Mouse (Mus musculus) myocyte (in vitro differentiated cells): ENCODE results near the gene Gm10801. TPM values are rescaled to one million over a fixed set of nuclear protein-coding genes. Genes with fewer than 3 reads are reported as not detected.
"Not testable (repeated sequence)": the region's sequence is repeated elsewhere in the genome, so short reads cannot be mapped to it uniquely, and the experiment has no call there.

ENCODE experiments used
- H3K27me3 ChIP-seq: one replicate; pipeline ENCODE4 v1.6.1; 2011; ENCODE audit not compliant: control insufficient read depth, insufficient read depth, insufficient read length
- H3K36me3 ChIP-seq: one replicate; pipeline ENCODE4 v1.6.1; 2011; ENCODE audit not compliant: control insufficient read depth, insufficient read depth
- H3K4me2 ChIP-seq: one replicate; pipeline ENCODE4 v1.6.1; 2011; ENCODE audit warnings: low read depth, control low read depth
- H3K4me3 ChIP-seq: one replicate; pipeline ENCODE4 v1.5.1; 2011; ENCODE audit warnings: mild to moderate bottlenecking, control low read depth, moderate library complexity
- H3K79me2 ChIP-seq: one replicate; pipeline ENCODE4 v1.6.1; 2011; ENCODE audit not compliant: control insufficient read depth, insufficient read depth
- H3ac ChIP-seq: one replicate; pipeline ENCODE4 v1.6.1; 2011; ENCODE audit not compliant: control insufficient read depth, insufficient read length
- CEBPB ChIP-seq: IDR thresholded peaks from 2 replicates; pipeline ENCODE4 v1.6.1; 2011; ENCODE audit warnings: mild to moderate bottlenecking, moderate library complexity; ENCODE audit not compliant: poor library complexity, insufficient read depth, severe bottlenecking
- E2F4 ChIP-seq: IDR thresholded peaks from one replicate; pipeline ENCODE4 v1.6.1; 2011; ENCODE audit warnings: mild to moderate bottlenecking, control low read depth, moderate library complexity; ENCODE audit not compliant: insufficient read depth
- MYOD1 ChIP-seq, 3 experiments: IDR thresholded peaks; one replicate each; pipeline ENCODE4 v1.6.1; 2011; ENCODE audit warnings: control low read depth in 2 of 3, low read depth in 2 of 3, mild to moderate bottlenecking in 2 of 3, moderate library complexity in 1 of 3; ENCODE audit not compliant: insufficient read length in 2 of 3, control insufficient read depth in 1 of 3
- MYOG ChIP-seq, 3 experiments: IDR thresholded peaks; one replicate each; pipeline ENCODE4 v1.6.1; 2011; ENCODE audit warnings: control low read depth in 2 of 3, low read depth in 2 of 3, mild to moderate bottlenecking in 2 of 3; ENCODE audit not compliant: insufficient read length in 2 of 3, control insufficient read depth in 1 of 3, insufficient read depth in 1 of 3
- POLR2A ChIP-seq: IDR thresholded peaks from one replicate; pipeline ENCODE4 v1.6.1; 2011; ENCODE audit warnings: low read depth, mild to moderate bottlenecking, control low read depth, moderate library complexity; ENCODE audit not compliant: insufficient read length
- REST ChIP-seq: IDR thresholded peaks from one replicate; pipeline ENCODE4 v1.6.1; 2011; ENCODE audit warnings: mild to moderate bottlenecking, control low read depth, moderate library complexity; ENCODE audit not compliant: insufficient read depth, insufficient read length
- SRF ChIP-seq: IDR thresholded peaks from one replicate; pipeline ENCODE4 v1.6.1; 2011; ENCODE audit warnings: low read depth; ENCODE audit not compliant: control insufficient read depth, insufficient read length
- TCF3 ChIP-seq: IDR thresholded peaks from one replicate; pipeline ENCODE4 v1.6.1; 2011; ENCODE audit warnings: low read depth, control low read depth; ENCODE audit not compliant: insufficient read length
- USF1 ChIP-seq: IDR thresholded peaks from one replicate; pipeline ENCODE4 v1.6.1; 2011; ENCODE audit warnings: low read depth, mild to moderate bottlenecking, control low read depth, moderate library complexity
- polyA plus RNA-seq: library from polyadenylated mRNA; unstranded; fragments of >200 nt; fragmentation: generic; extraction: Trizol; gene quantifications from one replicate; pipeline ENCODE4 v1.2.1, GENCODE M21; 2012; ENCODE audit warnings: missing spikeins

Gm10801 gene
- 0.11 TPM for polyA plus RNA-seq

GRCm38 (mm10) chr2:98661937-98662336 lies at the start of gene Gm10801:
Gene Gm10801 (plus strand): TSS chr2:98662237.
- H3K79me2 ChIP-seq, H3K4me2 ChIP-seq, H3ac ChIP-seq, H3K4me3 ChIP-seq, H3K27me3 ChIP-seq, H3K36me3 ChIP-seq: not testable (repeated sequence)

GRCm38 (mm10) chr2:98667201-98667600 lies 5.2 kb downstream of the Gm10801 start, which contains the start of gene Gm10800:
Gene Gm10800 (minus strand): TSS chr2:98667301.
- H3K27me3 ChIP-seq: not testable (repeated sequence)

GRCm38 (mm10) chr2:98697533-98697932 lies 35.5 kb downstream of the Gm10801 start:
- TF ChIP-seq E2F4 (no peak), MYOG (IDR thresholded peaks at IDR 0.05; ENCODE audit: control insufficient read depth in 1 of 3, insufficient read depth in 1 of 3, insufficient read length in 2 of 3, low read depth in 2 of 3) (no peak), TCF3 (no peak), USF1 (no peak), CEBPB (no peak), MYOD1 (IDR thresholded peaks at IDR 0.05; ENCODE audit: control insufficient read depth in 1 of 3, insufficient read length in 2 of 3, low read depth in 2 of 3) (no peak), POLR2A (no peak), SRF (no peak), REST (no peak)
- H3K79me2 ChIP-seq: no peaks in the 10 kb centered on the region
- no peak overlapping the region for H3K4me2 ChIP-seq
- no peaks in the 10 kb centered on the region for H3K36me3 ChIP-seq
- H3K4me3 ChIP-seq: no peak overlapping the region
- H3K27me3 ChIP-seq: no peaks in the 10 kb centered on the region
- H3ac ChIP-seq: no peak overlapping the region

More at GRCm38 (mm10) chr2:98667201-98667600, 5.2 kb downstream of the Gm10801 start, which contains the start of gene Gm10800:
- not testable (repeated sequence) for H3K4me3 ChIP-seq, H3K36me3 ChIP-seq, H3K4me2 ChIP-seq, H3K79me2 ChIP-seq, H3ac ChIP-seq

Other genes starting within 250 kb of the Gm10801 start
- gene Gm10800, start 5.1 kb downstream of the Gm10801 start, polyA plus RNA-seq: 0.25 TPM